Mouse (Mus musculus) MEL (cell line): ENCODE results near the gene Vmn1r214.

Source experiments
- BHLHE40 ChIP-seq: IDR thresholded peaks from 2 replicates; pipeline ENCODE4 v1.6.1; 2012; ENCODE audit warnings: low read depth, mild to moderate bottlenecking, inconsistent platforms, low read length, improper control_type of control experiment, borderline replicate concordance
- CHD2 ChIP-seq: IDR thresholded peaks from 2 replicates; pipeline ENCODE4 v1.6.1; 2011; ENCODE audit warnings: low read length, improper control_type of control experiment
- CTCF ChIP-seq, 3 experiments: IDR thresholded peaks in 2 of 3; conservative IDR thresholded peaks in 1 of 3; 2 replicates each; pipeline ENCODE4 v1.5.1; 2011 to 2012; ENCODE audit warnings: low read length in 3 of 3, low read depth in 2 of 3, mild to moderate bottlenecking in 2 of 3, improper control_type of control experiment in 1 of 3, inconsistent platforms in 1 of 3, mixed read lengths in 1 of 3, moderate library complexity in 1 of 3; ENCODE audit not compliant: control insufficient read depth in 1 of 3, insufficient read depth in 1 of 3, poor library complexity in 1 of 3, severe bottlenecking in 1 of 3
- EP300 ChIP-seq, 2 experiments: IDR thresholded peaks; 2 replicates each; pipeline ENCODE4 v1.6.1; 2011; ENCODE audit warnings: improper control_type of control experiment in 2 of 2, low read length in 2 of 2, low read depth in 1 of 2, mild to moderate bottlenecking in 1 of 2
- GATA1 ChIP-seq: IDR thresholded peaks from 2 replicates; pipeline ENCODE4 v1.6.1; 2011; ENCODE audit warnings: low read depth, low read length, improper control_type of control experiment
- JUND ChIP-seq: IDR thresholded peaks from 2 replicates; pipeline ENCODE4 v1.6.1; 2011; ENCODE audit warnings: low read depth, mild to moderate bottlenecking, improper control_type of control experiment, low read length
- MXI1 ChIP-seq: IDR thresholded peaks from 2 replicates; pipeline ENCODE4 v1.6.1; 2011; ENCODE audit warnings: mild to moderate bottlenecking, low read depth, low read length, improper control_type of control experiment
- POLR2AphosphoS2 ChIP-seq: IDR thresholded peaks from 2 replicates; pipeline ENCODE4 v1.6.1; 2011; ENCODE audit warnings: low read length, improper control_type of control experiment
- POLR2AphosphoS5 ChIP-seq: IDR thresholded peaks from 2 replicates; pipeline ENCODE4 v1.6.1; 2012; ENCODE audit warnings: low read depth, borderline replicate concordance, mild to moderate bottlenecking, inconsistent platforms, low read length, moderate library complexity, mixed read lengths
- TAL1 ChIP-seq: IDR thresholded peaks from 2 replicates; pipeline ENCODE4 v1.6.1; 2012; ENCODE audit warnings: mild to moderate bottlenecking, inconsistent platforms, low read length, moderate library complexity, mixed read lengths
- TCF12 ChIP-seq: IDR thresholded peaks from 2 replicates; pipeline ENCODE4 v1.6.1; 2014; ENCODE audit warnings: low read depth, mild to moderate bottlenecking, inconsistent platforms, low read length, improper control_type of control experiment, moderate library complexity
- USF1 ChIP-seq: IDR thresholded peaks from 2 replicates; pipeline ENCODE4 v1.6.1; 2014; ENCODE audit warnings: low read depth, mild to moderate bottlenecking, inconsistent platforms, low read length, improper control_type of control experiment, moderate library complexity
- USF2 ChIP-seq, 2 experiments: IDR thresholded peaks; 2 replicates each; pipeline ENCODE4 v1.6.1; 2011 to 2012; ENCODE audit warnings: improper control_type of control experiment in 2 of 2, low read length in 2 of 2, borderline replicate concordance in 1 of 2, inconsistent platforms in 1 of 2, low read depth in 1 of 2, mild to moderate bottlenecking in 1 of 2; ENCODE audit not compliant: insufficient read depth in 1 of 2

DNA sequence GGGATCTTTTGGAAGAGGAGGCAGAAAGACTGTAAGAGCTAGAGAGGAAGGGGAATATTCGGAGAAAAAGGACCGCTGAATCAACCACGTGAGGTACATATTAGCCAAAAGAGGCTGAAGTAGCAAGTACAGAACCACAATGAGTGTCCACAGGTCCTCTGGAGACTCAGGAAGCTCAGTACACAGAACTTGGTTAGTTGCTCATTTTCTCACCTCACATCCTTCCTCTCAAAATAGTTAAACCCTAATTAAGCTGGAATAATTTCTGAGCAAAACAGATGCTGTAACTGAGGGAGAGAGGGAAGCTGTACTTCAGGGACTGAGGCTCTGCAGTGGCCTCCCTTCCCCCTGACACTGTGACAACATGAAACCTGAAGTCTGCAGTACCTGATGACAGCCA is at the start of gene Vmn1r214:
- TF ChIP-seq JUND: no peak
- TF ChIP-seq POLR2AphosphoS2: no peak
- no peak for TF ChIP-seq CTCF (IDR thresholded peaks at IDR 0.05 in 2 of 3, conservative IDR thresholded peaks at IDR 0.05 in 1 of 3; ENCODE audit: control insufficient read depth in 1 of 3, insufficient read depth in 1 of 3, low read depth in 2 of 3, low read length in 3 of 3, poor library complexity in 1 of 3, severe bottlenecking in 1 of 3)
- no peak for TF ChIP-seq USF1
- no peak for TF ChIP-seq MXI1
- no peak for TF ChIP-seq POLR2AphosphoS5
- no peak for TF ChIP-seq TCF12
- no peak for TF ChIP-seq USF2 (IDR thresholded peaks at IDR 0.05; ENCODE audit: borderline replicate concordance in 1 of 2, insufficient read depth in 1 of 2, low read depth in 1 of 2, low read length in 2 of 2)
- TF ChIP-seq EP300 (IDR thresholded peaks at IDR 0.05; ENCODE audit: low read depth in 1 of 2, low read length in 2 of 2): no peak
- TF ChIP-seq CHD2: no peak
- TF ChIP-seq TAL1: no peak
- TF ChIP-seq BHLHE40: no peak
- TF ChIP-seq GATA1: no peak
